7 mouse cellular contexts compared by ENCODE assay signal in the genomic region with DNA sequence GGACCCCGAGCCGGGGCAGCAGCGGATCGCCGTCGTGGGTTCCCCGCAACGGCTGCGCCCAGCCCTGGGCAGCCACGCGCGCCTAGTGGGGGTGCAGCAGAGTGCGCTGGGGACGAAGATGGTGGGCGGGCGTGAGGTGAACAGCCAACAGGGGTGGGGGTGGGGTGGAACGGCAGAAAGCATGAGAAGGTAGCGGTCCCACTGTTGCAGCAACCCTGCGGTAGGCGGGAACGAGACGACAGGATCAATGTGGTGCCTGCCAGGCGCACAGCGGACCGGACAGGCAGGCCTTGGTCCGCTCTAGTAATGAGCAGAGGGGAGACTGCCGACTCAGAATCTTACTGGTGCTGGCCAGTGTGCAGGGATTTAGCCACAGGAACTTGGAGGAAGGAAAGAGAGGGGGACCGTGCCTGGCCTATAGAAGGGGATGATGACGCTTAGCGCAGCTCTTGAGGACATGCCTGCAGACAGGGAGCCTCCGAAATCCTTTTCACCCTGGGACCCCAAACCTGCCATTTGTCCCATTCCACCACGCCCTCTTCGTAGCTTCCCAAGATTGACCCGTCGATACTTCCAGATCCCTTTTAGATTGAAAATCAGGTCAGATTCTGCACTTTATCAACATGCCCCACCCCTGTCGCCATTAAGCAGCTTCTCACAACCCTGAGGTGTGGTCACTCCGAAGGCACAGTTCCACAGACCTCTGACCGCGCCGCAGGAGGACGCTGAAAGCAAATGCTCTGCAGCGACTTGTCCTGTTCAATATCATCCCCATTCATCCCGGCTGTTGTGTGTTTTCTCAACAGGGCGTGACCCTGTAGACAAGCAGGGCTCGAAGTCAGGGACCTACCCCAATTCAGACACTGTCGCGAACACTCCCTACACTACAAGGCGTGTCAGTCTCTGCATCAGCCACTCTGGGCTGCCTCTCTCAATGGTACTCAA.
DNase-seq lines count a peak whose midpoint lies in the region; ATAC-seq lines count a peak whose summit lies in the region.

No protein-coding gene starts in this region.

- peak overlapping the region; percentile 52 for H3K9ac ChIP-seq in embryonic facial prominence, embryonic 14.5 days (ENCODE audit: low read depth, low read length)
- no peak overlapping the region for H3K9ac ChIP-seq in stomach, embryonic 15.5 days

- H3K27ac ChIP-seq in embryonic facial prominence, embryonic 14.5 days (replicated peaks; ENCODE audit: low read depth, low read length), result no peak overlapping the region
- no peak overlapping the region for H3K27ac ChIP-seq in limb, embryonic 10.5 days
- no peak overlapping the region for H3K27ac ChIP-seq in stomach, embryonic 15.5 days

- no peaks in the 10 kb centered on the region for H3K36me3 ChIP-seq in embryonic facial prominence, embryonic 14.5 days (ENCODE audit: control insufficient read depth, insufficient read depth, low read length)
- H3K36me3 ChIP-seq in limb, embryonic 10.5 days, result no peaks in the 10 kb centered on the region
- no peaks in the 10 kb centered on the region for H3K36me3 ChIP-seq in stomach, embryonic 15.5 days

- H3K9me3 ChIP-seq in embryonic facial prominence, embryonic 14.5 days (ENCODE audit: control insufficient read depth, low read length), result no peaks in the 10 kb centered on the region
- no peaks in the 10 kb centered on the region for H3K9me3 ChIP-seq in limb, embryonic 10.5 days (replicated peaks)
- no peaks in the 10 kb centered on the region for H3K9me3 ChIP-seq in stomach, embryonic 15.5 days

- WGBS in embryonic facial prominence, embryonic 14.5 days, result 2% methylated on average over 47 of the region's 48 CpGs
- 1% methylated on average over 48 of the region's 48 CpGs for WGBS in limb, embryonic 10.5 days
- 1% methylated on average over 48 of the region's 48 CpGs for WGBS in stomach, embryonic 15.5 days

- DNase-seq in ovary, postnatal 36 days (ENCODE audit: low spot score), result peak; percentile 4
- no peak for DNase-seq in ovary, postnatal 10 days (ENCODE audit: low spot score)
- DNase-seq in embryonic facial prominence, embryonic 14.5 days (ENCODE audit: low spot score), result no peak
- DNase-seq in limb, embryonic 10.5 days (ENCODE audit: low spot score), result peak; percentile 53
- no peak for DNase-seq in cerebellum, adult 9-10 months
- DNase-seq in spleen, postnatal 4 days (ENCODE audit: low spot score in 2 of 2), result no peak

- ATAC-seq in embryonic facial prominence, embryonic 14.5 days (ENCODE audit: low read depth), result no peak
- no peak for ATAC-seq in stomach, embryonic 15.5 days (ENCODE audit: insufficient read depth, low FRiP score, low read depth)

- H3K4me2 ChIP-seq in embryonic facial prominence, embryonic 14.5 days (ENCODE audit: low read depth, low read length), result peak overlapping the region; percentile 88
- H3K4me2 ChIP-seq in stomach, embryonic 15.5 days, result peak overlapping the region; percentile 82

- peaks cover 91% of the 10 kb centered on the region for H3K27me3 ChIP-seq in embryonic facial prominence, embryonic 14.5 days (replicated peaks; ENCODE audit: control insufficient read depth, insufficient read depth, low read length)
- peaks cover 87% of the 10 kb centered on the region for H3K27me3 ChIP-seq in limb, embryonic 10.5 days (ENCODE audit: low read depth, poor library complexity, severe bottlenecking)
- peaks cover 74% of the 10 kb centered on the region for H3K27me3 ChIP-seq in stomach, embryonic 15.5 days (replicated peaks)

- peak overlapping the region; percentile 43 for H3K4me3 ChIP-seq in embryonic facial prominence, embryonic 14.5 days (ENCODE audit: low read depth, low read length)
- H3K4me3 ChIP-seq in limb, embryonic 10.5 days, result peak overlapping the region; percentile 52
- H3K4me3 ChIP-seq in stomach, embryonic 15.5 days (replicated peaks), result peak overlapping the region; percentile 38

- peaks cover 11% of the 10 kb centered on the region for H3K4me1 ChIP-seq in embryonic facial prominence, embryonic 14.5 days (ENCODE audit: control insufficient read depth, insufficient read depth, low read length)
- H3K4me1 ChIP-seq in limb, embryonic 10.5 days, result peaks cover 38% of the 10 kb centered on the region
- H3K4me1 ChIP-seq in stomach, embryonic 15.5 days, result peaks cover 28% of the 10 kb centered on the region

Comparison
In these comparisons a context has a peak if more than half of its experiments do, and no peak if none do; other contexts are left out.
1. DNase-seq: peak in ovary, postnatal 36 days (single experiment) and limb, embryonic 10.5 days (single experiment); none in ovary, postnatal 10 days (single experiment), embryonic facial prominence, embryonic 14.5 days (single experiment), cerebellum, adult 9-10 months (single experiment) and spleen, postnatal 4 days (0 of 2).
2. Peak in every context shown above with its lines, with median percentiles within 50 percentile points of each other: H3K4me3 ChIP-seq.